Mouse (Mus musculus) hematopoietic multipotent progenitor cell, adult 10-12 weeks (in vitro differentiated cells): ENCODE measurements around the gene Gm20909. TPM values are rescaled to one million over a fixed set of nuclear protein-coding genes. Genes with fewer than 3 reads are reported as not detected.

ENCODE experiments used
- polyA plus RNA-seq: library from polyadenylated mRNA; stranded (reverse); fragments of >175 nt; gene quantifications from 2 replicates; pipeline ENCODE4 v1.2.3, GENCODE M21; 2012; ENCODE audit warnings: low replicate concordance

Gm20909 gene
- polyA plus RNA-seq = not detected in 2 replicates

GRCm38 (mm10) chrY:21164270-21164669 is at the start of gene Gm20909:
TSS of gene Gm20909 (plus strand) at chrY:21164570.

Other genes with a start within 250 kb of the Gm20909 start
- gene Gm29866, start 170.9 kb upstream of the Gm20909 start, polyA plus RNA-seq = not detected in 2 replicates
- gene Gm20865, start 77.0 kb downstream of the Gm20909 start, polyA plus RNA-seq = not detected in 2 replicates